Mouse (Mus musculus): ENCODE measurements around the gene Tas2r138. TPM values are rescaled to one million over a fixed set of nuclear protein-coding genes. Genes with fewer than 3 reads are reported as not detected.

Tas2r138 gene
- total and polyA plus RNA-seq, 3 experiments: not detected

DNA sequence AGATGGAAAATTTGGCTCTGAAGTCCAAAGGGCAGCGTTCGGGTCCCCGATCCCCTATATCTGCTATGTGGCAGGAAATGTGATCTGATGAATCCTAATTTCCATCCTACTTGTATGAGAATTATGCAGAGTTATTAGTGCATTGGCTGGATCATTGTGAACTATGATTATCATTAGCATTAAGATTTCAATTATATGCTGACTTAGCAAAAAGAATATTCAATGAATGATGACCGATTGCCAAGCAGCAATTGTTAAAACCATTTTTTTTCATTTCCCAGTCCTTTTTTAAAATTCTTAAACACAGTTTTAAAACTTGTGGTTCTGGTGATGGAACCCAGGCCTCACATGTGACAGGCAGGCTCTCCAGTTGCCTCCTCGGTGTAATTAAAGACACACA, 24.6 kb upstream of the Tas2r138 start:
- no peaks in the 10 kb centered on the region for H3K4me1 ChIP-seq (ENCODE audit: control insufficient read depth in 1 of 2, insufficient read depth in 2 of 2)
- in situ Hi-C loops (cut with MboI; ENCODE audit: low pct_ligation_motif_present, low pct_unique_long_range_greater_than_20kb, low sequenced_read_pairs) (no loop called here), dilution Hi-C loops (cut with MboI; ENCODE audit: extremely low pct_ligation_motif_present, extremely low pct_unique_long_range_greater_than_20kb, low sequenced_read_pairs) (no loop called here)
- H3K4me3 ChIP-seq (replicated peaks in 1 of 3; ENCODE audit: low read depth in 2 of 3, low read length in 2 of 3, poor library complexity in 1 of 3): no peak overlapping the region
- no peak overlapping the region for H3K4me2 ChIP-seq (ENCODE audit: insufficient read depth, low read depth, poor library complexity, severe bottlenecking)
- no peak for DNase-seq (ENCODE audit: extremely low read depth)
- H3K9me3 ChIP-seq (replicated peaks; ENCODE audit: low read length): no peaks in the 10 kb centered on the region
- TF ChIP-seq MAFK (IDR thresholded peaks at IDR 0.05; ENCODE audit: insufficient replicate concordance, low read length) (peak; percentile 91), MXI1 (IDR thresholded peaks at IDR 0.05; ENCODE audit: low read depth, low read length) (no peak)
- no peaks in the 10 kb centered on the region for H3K36me3 ChIP-seq (replicated peaks in 1 of 2; ENCODE audit: control insufficient read depth in 1 of 2, insufficient read depth in 1 of 2, low read length in 1 of 2)
- no peak overlapping the region for H3K27ac ChIP-seq (ENCODE audit: insufficient read depth, low read depth)
- no peaks in the 10 kb centered on the region for H3K79me2 ChIP-seq (replicated peaks; ENCODE audit: control insufficient read depth, extremely low read depth, insufficient read depth, poor library complexity, severe bottlenecking)
- no peak overlapping the region for H3K9ac ChIP-seq (ENCODE audit: insufficient read depth, low read depth)
- H3K27me3 ChIP-seq (replicated peaks): no peaks in the 10 kb centered on the region

DNA sequence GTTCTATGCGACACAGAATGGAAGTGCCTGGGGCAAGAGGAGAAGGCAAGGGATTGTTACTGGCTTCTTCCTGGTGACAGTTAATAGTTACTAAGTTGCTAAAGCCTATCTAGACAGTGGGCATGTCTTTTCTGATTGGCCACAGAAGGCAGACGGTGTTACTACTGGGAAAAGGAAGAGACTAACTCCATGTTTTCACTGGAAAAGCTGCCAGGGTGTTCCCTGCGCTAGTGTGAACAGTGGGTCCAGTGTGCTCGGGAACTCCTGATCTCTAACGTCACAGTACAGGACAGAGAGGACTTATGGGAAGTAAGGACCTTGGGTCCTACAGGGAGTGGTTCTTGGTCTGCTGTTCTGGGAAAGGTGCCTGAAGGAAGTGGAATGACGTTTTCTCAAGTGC, 22.4 kb upstream of the Tas2r138 start:
- in situ Hi-C loops (cut with MboI; ENCODE audit: low pct_ligation_motif_present, low pct_unique_long_range_greater_than_20kb, low sequenced_read_pairs) (no loop called here), dilution Hi-C loops (cut with MboI; ENCODE audit: extremely low pct_ligation_motif_present, extremely low pct_unique_long_range_greater_than_20kb, low sequenced_read_pairs) (no loop called here)
- no peak for DNase-seq (ENCODE audit: extremely low read depth)
- Histone ChIP-seq H3K4me3 (replicated peaks in 1 of 3; ENCODE audit: low read depth in 2 of 3, low read length in 2 of 3, poor library complexity in 1 of 3) (no peak overlapping the region), H3K27ac (ENCODE audit: insufficient read depth, low read depth) (no peak overlapping the region), H3K79me2 (replicated peaks; ENCODE audit: control insufficient read depth, extremely low read depth, insufficient read depth, poor library complexity, severe bottlenecking) (no peaks in the 10 kb centered on the region), H3K27me3 (replicated peaks) (no peaks in the 10 kb centered on the region), H3K9ac (ENCODE audit: insufficient read depth, low read depth) (no peak overlapping the region), H3K4me1 (ENCODE audit: control insufficient read depth in 1 of 2, insufficient read depth in 2 of 2) (no peaks in the 10 kb centered on the region), H3K36me3 (replicated peaks in 1 of 2; ENCODE audit: control insufficient read depth in 1 of 2, insufficient read depth in 1 of 2, low read length in 1 of 2) (no peaks in the 10 kb centered on the region), H3K9me3 (replicated peaks; ENCODE audit: low read length) (no peaks in the 10 kb centered on the region), H3K4me2 (ENCODE audit: insufficient read depth, low read depth, poor library complexity, severe bottlenecking) (no peak overlapping the region)
- TF ChIP-seq POLR2AphosphoS2 (IDR thresholded peaks at IDR 0.05; ENCODE audit: low read depth, low read length) (no peak), ZKSCAN1 (IDR thresholded peaks at IDR 0.05; ENCODE audit: borderline replicate concordance, low read depth, low read length) (no peak), CHD2 (IDR thresholded peaks at IDR 0.05; ENCODE audit: low read length) (no peak), IRF4 (IDR thresholded peaks at IDR 0.05; ENCODE audit: low read depth, low read length) (no peak), MAFK (IDR thresholded peaks at IDR 0.05; ENCODE audit: insufficient replicate concordance, low read length) (no peak), SIN3A (IDR thresholded peaks at IDR 0.05; ENCODE audit: low read length) (no peak), ETS1 (conservative IDR thresholded peaks at IDR 0.05; ENCODE audit: low read depth, low read length) (no peak), USF1 (IDR thresholded peaks at IDR 0.05; ENCODE audit: low read depth, low read length) (no peak)

DNA sequence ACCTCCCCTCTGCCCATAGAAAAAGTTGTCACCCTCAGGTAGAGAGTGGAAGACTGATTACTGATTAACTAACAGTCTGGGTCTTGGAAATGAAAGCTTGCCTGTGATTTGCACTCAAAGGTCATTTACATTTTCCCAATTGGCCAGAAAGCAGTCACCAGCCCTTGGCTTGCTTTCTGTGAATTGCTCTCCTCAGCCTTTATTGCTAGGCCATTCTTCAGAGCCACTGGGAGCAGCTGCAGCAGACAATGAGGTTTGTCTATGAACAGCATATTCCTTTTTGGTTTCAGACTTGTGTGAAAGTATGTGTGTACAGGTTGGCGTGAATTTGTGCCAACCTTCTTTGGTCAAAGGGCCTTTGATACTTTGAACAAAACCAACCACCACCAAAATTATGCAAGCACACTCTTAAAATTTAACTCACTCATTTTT, 21.5 kb upstream of the Tas2r138 start:
- Histone ChIP-seq H3K9me3 (replicated peaks; ENCODE audit: low read length) (no peaks in the 10 kb centered on the region), H3K4me3 (replicated peaks in 1 of 3; ENCODE audit: low read depth in 2 of 3, low read length in 2 of 3, poor library complexity in 1 of 3) (no peak overlapping the region), H3K27ac (ENCODE audit: insufficient read depth, low read depth) (no peak overlapping the region), H3K9ac (ENCODE audit: insufficient read depth, low read depth) (no peak overlapping the region), H3K27me3 (replicated peaks) (no peaks in the 10 kb centered on the region), H3K4me1 (ENCODE audit: control insufficient read depth in 1 of 2, insufficient read depth in 2 of 2) (no peaks in the 10 kb centered on the region), H3K79me2 (replicated peaks; ENCODE audit: control insufficient read depth, extremely low read depth, insufficient read depth, poor library complexity, severe bottlenecking) (no peaks in the 10 kb centered on the region), H3K4me2 (ENCODE audit: insufficient read depth, low read depth, poor library complexity, severe bottlenecking) (no peak overlapping the region), H3K36me3 (replicated peaks in 1 of 2; ENCODE audit: control insufficient read depth in 1 of 2, insufficient read depth in 1 of 2, low read length in 1 of 2) (no peaks in the 10 kb centered on the region)
- dilution Hi-C loops (cut with MboI; ENCODE audit: extremely low pct_ligation_motif_present, extremely low pct_unique_long_range_greater_than_20kb, low sequenced_read_pairs) (no loop called here), in situ Hi-C loops (cut with MboI; ENCODE audit: low pct_ligation_motif_present, low pct_unique_long_range_greater_than_20kb, low sequenced_read_pairs) (no loop called here)
- TF ChIP-seq MYC (IDR thresholded peaks at IDR 0.05; ENCODE audit: low read depth, low read length): no peak
- DNase-seq (ENCODE audit: extremely low read depth): no peak
